22 mouse cellular contexts compared by ENCODE assay signal in the genomic region with DNA sequence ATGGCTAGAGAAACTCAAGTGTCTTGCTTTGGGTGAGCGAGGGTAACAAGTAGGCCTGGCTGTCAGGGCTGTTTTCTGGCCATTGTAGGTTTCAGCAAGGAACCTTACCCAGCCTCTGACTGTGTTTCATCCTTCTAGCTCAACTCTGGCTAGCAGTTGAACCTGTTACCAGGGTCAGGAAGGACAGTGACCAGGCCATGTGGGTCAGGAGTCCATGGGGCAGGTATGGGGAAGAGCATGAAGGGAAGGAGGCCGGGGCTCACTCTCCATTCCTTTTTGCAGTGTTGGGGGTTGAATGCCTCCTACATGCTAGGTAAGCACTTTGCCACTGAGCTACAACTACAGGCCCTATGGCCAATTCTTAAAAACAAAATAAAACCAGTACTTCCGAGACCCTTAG. TPM values are rescaled to one million over a fixed set of nuclear protein-coding genes. Genes with fewer than 3 reads are reported as not detected.
DNase-seq lines count a peak whose midpoint lies in the region; ATAC-seq and TF ChIP-seq lines count a peak whose summit lies in the region.
"Had no signal": no experiment of that assay in that cellular context is flagged by ENCODE, and none has a peak within 500 bp of the region (broad histone marks: within the 10 kb centered on the region; RNA-seq: fewer than 3 reads in every experiment).

No protein-coding gene starts in this region.

- no peak for TF ChIP-seq POLR2A in kidney, adult 2 months (IDR thresholded peaks at IDR 0.05; ENCODE audit: low read depth, low read length)

- H3K9ac ChIP-seq in kidney, embryonic 16.5 days (replicated peaks; ENCODE audit: low read length), result no peak overlapping the region
- H3K9ac ChIP-seq: embryonic facial prominence, embryonic 13.5 days; embryonic facial prominence, embryonic 15.5 days; forebrain, embryonic 12.5 days had no signal

- 87% methylated on average over 3 of the region's 3 CpGs for WGBS in kidney, adult 2 months
- WGBS in kidney, embryonic 16.5 days, result 89% methylated on average over 3 of the region's 3 CpGs

- H3K36me3 ChIP-seq in kidney, adult 2 months (ENCODE audit: control insufficient read depth, insufficient read depth, low read length), result no peaks in the 10 kb centered on the region
- H3K36me3 ChIP-seq in kidney, embryonic 16.5 days (ENCODE audit: insufficient read depth, low read length), result peaks cover 6% of the 10 kb centered on the region; the same call in 1 of the 2 replicates
- H3K36me3 ChIP-seq: embryonic facial prominence, embryonic 13.5 days; embryonic facial prominence, embryonic 15.5 days; forebrain, embryonic 10.5 days; forebrain, embryonic 12.5 days had no signal

- TF ChIP-seq CTCF in kidney, adult 2 months (conservative IDR thresholded peaks at IDR 0.05; ENCODE audit: insufficient read depth, insufficient read length, low read depth, low read length), result no peak

- peak; percentile 64 for DNase-seq in kidney, adult 2 months
- no peak for DNase-seq in kidney, postnatal 4 days
- peak; percentile 55 for DNase-seq in kidney, adult 9 months
- DNase-seq in kidney, postnatal 10 days, result no peak
- DNase-seq in kidney, postnatal 36 days, result peak; percentile 44 to 47
- DNase-seq: adrenal gland, adult 2 months; adrenal gland, postnatal 10 days; adrenal gland, postnatal 25 days; cerebellum, adult 11 months; cerebellum, adult 18-20 months; cerebellum, adult 8-10 months; cerebellum, adult 9-11 months; cerebellum, postnatal 14 days; cerebellum, postnatal 36 days; embryo, embryonic 11 days had no signal

- no peak overlapping the region for H3K4me2 ChIP-seq in kidney, embryonic 16.5 days (replicated peaks; ENCODE audit: low read depth, low read length)
- H3K4me2 ChIP-seq: embryonic facial prominence, embryonic 13.5 days; embryonic facial prominence, embryonic 15.5 days; forebrain, embryonic 12.5 days had no signal

- no peak overlapping the region for H3K4me3 ChIP-seq in kidney, adult 2 months (ENCODE audit: insufficient read depth, low read depth, low read length)
- H3K4me3 ChIP-seq in kidney, embryonic 16.5 days (ENCODE audit: low read length), result no peak overlapping the region
- H3K4me3 ChIP-seq: embryonic facial prominence, embryonic 13.5 days; embryonic facial prominence, embryonic 15.5 days; erythroblast, embryonic 14.5 days; forebrain, embryonic 10.5 days; forebrain, embryonic 12.5 days had no signal

- no peaks in the 10 kb centered on the region for H3K4me1 ChIP-seq in kidney, adult 2 months (ENCODE audit: control insufficient read depth, insufficient read depth, low read length)
- H3K4me1 ChIP-seq in kidney, embryonic 16.5 days (ENCODE audit: insufficient read depth, low read length), result no peaks in the 10 kb centered on the region
- H3K4me1 ChIP-seq: embryonic facial prominence, embryonic 13.5 days; embryonic facial prominence, embryonic 15.5 days; forebrain, embryonic 12.5 days had no signal

- H3K27me3 ChIP-seq in kidney, adult 2 months (replicated peaks; ENCODE audit: control insufficient read depth, insufficient read depth, low read length), result no peaks in the 10 kb centered on the region
- no peaks in the 10 kb centered on the region for H3K27me3 ChIP-seq in kidney, embryonic 16.5 days (ENCODE audit: insufficient read depth, low read length)
- H3K27me3 ChIP-seq: embryonic facial prominence, embryonic 13.5 days; embryonic facial prominence, embryonic 15.5 days; forebrain, embryonic 12.5 days had no signal

- H3K9me3 ChIP-seq in kidney, embryonic 16.5 days (ENCODE audit: low read length), result peaks cover 6% of the 10 kb centered on the region; the same call in 1 of the 2 replicates
- H3K9me3 ChIP-seq: embryonic facial prominence, embryonic 13.5 days; embryonic facial prominence, embryonic 15.5 days; forebrain, embryonic 10.5 days; forebrain, embryonic 12.5 days had no signal

- no peak for ATAC-seq in kidney, embryonic 16.5 days (ENCODE audit: low FRiP score, low TSS enrichment)
- ATAC-seq: forebrain, embryonic 14.5 days had no signal

- no peak overlapping the region for H3K27ac ChIP-seq in kidney, adult 2 months (ENCODE audit: insufficient read depth, low read depth, low read length)
- H3K27ac ChIP-seq in kidney, embryonic 16.5 days (ENCODE audit: low read length), result no peak overlapping the region
- H3K27ac ChIP-seq: embryonic facial prominence, embryonic 13.5 days; embryonic facial prominence, embryonic 15.5 days; forebrain, embryonic 12.5 days had no signal

RNA-seq across cellular contexts. Expression of a gene that starts 34.5 kb away (rescaled TPM):
- polyA plus RNA-seq in kidney, adult 2 months (2012; rRNA removed), result 0.34 and 0.36 TPM in 2 replicates
- 0.54 and 0.86 TPM in 2 replicates for polyA plus RNA-seq in kidney, embryonic 16.5 days (2015; fragmentation: Nextera tagmentation; extraction: Ambion mirVana)
- polyA plus RNA-seq: erythroblast, embryonic 14.5 days had no signal

Comparison
In these comparisons a context has a peak if more than half of its experiments do, and no peak if none do; other contexts are left out.
1. DNase-seq: peak in kidney, adult 2 months (single experiment), kidney, adult 9 months (single experiment) and kidney, postnatal 36 days (2 of 2); none in kidney, postnatal 4 days (0 of 2) and kidney, postnatal 10 days (single experiment).